Mouse (Mus musculus) liver, postnatal 0 days (tissue): ENCODE measurements around the gene Atg4a. TPM values are rescaled to one million over a fixed set of nuclear protein-coding genes. Genes with fewer than 3 reads are reported as not detected.

Source experiments
- ATAC-seq: fragments of 200-750 bp; cut with Nextera tagmentation; 2 replicates; pipeline ENCODE4 v1.8.0; 2017; ENCODE audit warnings: mild to moderate bottlenecking, moderate library complexity
- DNase-seq: peaks from one replicate; pipeline ENCODE4 v3.0.0-alpha.2; 2016
- H3K27ac ChIP-seq: fragments of 300-500 bp; sonication (generic); 2 replicates; pipeline ENCODE4 v1.5.1; 2014; ENCODE audit warnings: antibody characterized with exemption, moderate library complexity, mild to moderate bottlenecking, low read depth
- H3K27me3 ChIP-seq: fragments of 300-500 bp; sonication (generic); 2 replicates; pipeline ENCODE4 v1.6.1; 2014; ENCODE audit warnings: low read length, control low read depth, mixed read lengths; ENCODE audit not compliant: insufficient read depth
- H3K36me3 ChIP-seq: fragments of 300-500 bp; sonication (generic); replicated peaks from 2 replicates; pipeline ENCODE4 v1.6.1; 2014; ENCODE audit warnings: mild to moderate bottlenecking, control low read depth, low read length, moderate library complexity, mixed read lengths; ENCODE audit not compliant: insufficient read depth
- H3K4me1 ChIP-seq: fragments of 300-500 bp; sonication (generic); 2 replicates; pipeline ENCODE4 v1.6.1; 2014; ENCODE audit warnings: antibody characterized with exemption, mild to moderate bottlenecking, control low read depth; ENCODE audit not compliant: insufficient read depth
- H3K4me2 ChIP-seq: fragments of 300-500 bp; sonication (generic); 2 replicates; pipeline ENCODE4 v1.6.1; 2014; ENCODE audit warnings: low read depth, mild to moderate bottlenecking, low read length, moderate library complexity, mixed read lengths
- H3K4me3 ChIP-seq: fragments of 300-500 bp; sonication (generic); 2 replicates; pipeline ENCODE4 v1.5.1; 2014; ENCODE audit warnings: low read depth, low read length
- H3K9ac ChIP-seq: fragments of 300-500 bp; sonication (generic); replicated peaks from 2 replicates; pipeline ENCODE4 v1.6.1; 2014; ENCODE audit warnings: mild to moderate bottlenecking, moderate library complexity
- H3K9me3 ChIP-seq: fragments of 300-500 bp; sonication (generic); 2 replicates; pipeline ENCODE4 v1.6.1; 2016; ENCODE audit warnings: mild to moderate bottlenecking, control low read depth, low read length, mixed read lengths
- CTCF ChIP-seq: sonication (generic); IDR thresholded peaks from 2 replicates; pipeline ENCODE4 v1.5.1; 2016; ENCODE audit warnings: antibody characterized with exemption, low read depth
- EP300 ChIP-seq: IDR thresholded peaks from 2 replicates; pipeline ENCODE4 v1.6.1; 2016; ENCODE audit warnings: antibody characterized with exemption, low read depth, mild to moderate bottlenecking
- WGBS: fragments of 180-500 bp; shearing (Covaris S2); extraction: QIAGEN DNeasy Blood & Tissue Kit; methylation state at CpG from one replicate; pipeline ENCODE4 v1.1.7; 2014; ENCODE audit not compliant: insufficient replicate concordance; 5-methylcytosine and 5-hydroxymethylcytosine counted together
- polyA plus RNA-seq: library from polyadenylated mRNA; unstranded; fragments of >200 nt; fragmentation: Nextera tagmentation; extraction: Ambion mirVana; gene quantifications from 2 replicates; pipeline ENCODE4 v1.2.1, GENCODE M21; 2015

The Atg4a gene
- polyA plus RNA-seq, 1 experiment from 2014 or later = 16.7 TPM

DNA sequence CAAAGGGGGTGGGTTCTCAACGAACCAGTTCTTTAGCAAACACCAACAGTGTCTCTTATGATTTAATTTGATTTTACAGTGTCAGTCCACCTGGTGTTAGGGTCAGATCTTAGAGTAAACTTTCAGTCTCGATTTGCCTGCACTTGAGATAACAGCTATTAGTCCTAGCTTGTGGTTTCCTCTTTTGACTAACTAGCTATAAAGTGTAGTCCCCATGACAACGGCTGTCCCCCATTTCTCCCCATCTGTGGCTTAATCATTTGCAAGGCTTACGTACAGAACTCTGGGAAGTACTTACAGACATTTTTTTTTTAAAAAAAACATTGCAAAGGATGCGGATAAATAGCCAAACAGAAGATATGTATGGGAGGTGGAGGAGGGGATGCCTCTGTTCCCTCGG, 28.1 kb downstream of the Atg4a start:
- H3K27ac ChIP-seq = no peak overlapping the region
- no peaks in the 10 kb centered on the region for H3K9me3 ChIP-seq
- H3K4me1 ChIP-seq = peaks cover 2% of the 10 kb centered on the region; the same call in 1 of the 2 replicates
- 0 out of 2 replicates have a peak, but pooled peaks cover 2% of the 10 kb centered on the region for H3K36me3 ChIP-seq
- H3K27me3 ChIP-seq = no peaks in the 10 kb centered on the region
- H3K4me2 ChIP-seq = no peak overlapping the region
- no peak for DNase-seq
- TF ChIP-seq CTCF = no peak
- TF ChIP-seq EP300 = no peak
- WGBS = 37% methylated on average over 6 of the region's 6 CpGs
- ATAC-seq = no peak
- no peak overlapping the region for H3K4me3 ChIP-seq
- no peak overlapping the region for H3K9ac ChIP-seq

DNA sequence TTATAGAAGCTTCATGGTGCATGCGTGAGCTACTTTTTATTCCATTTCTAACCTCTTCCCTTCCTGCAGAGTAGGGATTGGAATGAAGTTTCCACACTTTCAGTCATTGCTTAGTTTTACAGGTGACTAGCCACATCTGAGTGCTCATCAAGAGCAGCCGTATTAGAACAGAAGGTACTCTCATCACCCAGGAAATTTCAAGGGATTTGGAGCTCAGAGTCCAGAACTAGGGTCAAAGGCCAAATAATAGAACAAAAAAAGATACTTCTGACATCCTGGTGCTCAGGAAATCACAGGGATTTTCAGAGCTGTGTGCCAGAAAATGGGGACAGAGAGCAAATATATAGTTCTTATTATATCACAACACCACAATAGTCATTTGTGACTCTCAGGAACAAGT, 28.5 kb downstream of the Atg4a start:
- 89% methylated on average over 2 of the region's 2 CpGs for WGBS
- Histone ChIP-seq H3K4me3 (no peak overlapping the region), H3K27ac (no peak overlapping the region), H3K4me2 (no peak overlapping the region), H3K4me1 (peaks cover 2% of the 10 kb centered on the region; the same call in 1 of the 2 replicates), H3K36me3 (0 out of 2 replicates have a peak, but pooled peaks cover 2% of the 10 kb centered on the region), H3K9ac (no peak overlapping the region), H3K9me3 (no peaks in the 10 kb centered on the region), H3K27me3 (no peaks in the 10 kb centered on the region)
- ATAC-seq (no peak), DNase-seq (no peak)
- no peak for TF ChIP-seq CTCF
- TF ChIP-seq EP300 = no peak

DNA sequence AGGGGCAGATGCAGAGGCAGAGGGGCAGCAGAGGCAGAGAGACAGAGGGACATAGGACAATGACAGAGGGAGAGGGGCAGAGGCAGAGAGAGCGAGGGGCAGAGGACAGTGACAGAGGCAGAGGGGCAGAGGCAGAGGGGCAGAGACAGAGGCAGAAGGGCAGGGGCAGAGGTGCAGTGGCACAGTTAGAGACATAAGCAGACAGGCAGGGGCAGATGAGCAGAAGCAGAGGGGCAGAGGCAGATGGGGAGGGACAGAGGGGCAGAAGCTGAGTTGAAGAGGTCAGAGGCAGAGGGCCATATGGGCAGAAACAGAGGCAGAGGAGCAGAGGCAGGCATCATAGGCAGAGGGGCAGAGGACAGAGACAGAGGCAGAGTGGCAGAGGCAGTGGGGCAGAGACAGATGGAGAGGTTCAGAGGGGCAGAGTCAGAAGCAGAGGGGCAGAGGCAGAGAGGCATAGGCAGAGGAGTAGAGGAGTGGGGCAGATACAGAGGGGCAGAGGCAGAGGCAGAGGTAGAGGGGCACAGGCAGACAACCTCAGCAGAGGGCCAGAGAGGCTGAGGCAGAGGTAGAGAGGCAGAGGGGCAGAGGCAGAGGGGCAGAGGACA, 40.3 kb downstream of the Atg4a start:
- no peak for ATAC-seq
- Histone ChIP-seq H3K4me3 (no peak overlapping the region), H3K36me3 (no peaks in the 10 kb centered on the region), H3K27me3 (peaks cover 4% of the 10 kb centered on the region; the same call in 1 of the 2 replicates), H3K27ac (no peak overlapping the region), H3K4me1 (no peaks in the 10 kb centered on the region), H3K9me3 (no peaks in the 10 kb centered on the region), H3K9ac (no peak overlapping the region), H3K4me2 (no peak overlapping the region)
- 89% methylated on average over 1 of the region's 1 CpGs for WGBS
- TF ChIP-seq CTCF = no peak
- no peak for TF ChIP-seq EP300
- peak; percentile 17 for DNase-seq

DNA sequence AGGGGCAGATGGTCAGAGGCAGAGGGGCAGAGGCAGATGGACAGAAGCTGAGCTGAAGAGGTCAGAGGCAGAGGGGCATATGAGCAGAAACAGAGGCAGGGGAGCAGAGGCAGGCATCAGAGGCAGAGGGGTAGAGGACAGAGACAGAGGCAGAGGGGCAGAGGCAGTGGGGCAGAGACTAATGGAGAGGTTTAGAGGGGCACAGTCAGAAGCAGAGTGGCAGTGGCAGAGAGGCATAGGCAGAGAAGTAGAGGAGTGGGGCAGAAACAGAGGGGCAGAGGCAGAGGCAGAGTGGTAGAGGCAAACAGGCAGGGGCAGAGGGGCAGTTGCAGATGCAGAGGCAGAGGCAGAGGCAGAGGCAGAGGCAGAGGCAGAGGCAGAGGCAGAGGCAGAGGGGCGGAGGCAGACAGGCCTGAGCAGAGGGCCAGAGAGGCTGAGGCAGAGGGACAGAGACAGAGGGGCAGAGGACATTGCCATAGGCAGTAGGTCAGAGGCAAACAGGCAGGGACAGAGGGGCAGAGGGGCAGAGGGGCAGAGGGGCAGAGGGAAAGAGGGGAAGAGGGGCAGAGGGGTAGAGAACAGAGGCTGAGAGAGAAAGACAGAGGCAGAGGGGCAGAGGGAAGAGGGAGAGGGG, 41.3 kb downstream of the Atg4a start:
- no peak for ATAC-seq

DNA sequence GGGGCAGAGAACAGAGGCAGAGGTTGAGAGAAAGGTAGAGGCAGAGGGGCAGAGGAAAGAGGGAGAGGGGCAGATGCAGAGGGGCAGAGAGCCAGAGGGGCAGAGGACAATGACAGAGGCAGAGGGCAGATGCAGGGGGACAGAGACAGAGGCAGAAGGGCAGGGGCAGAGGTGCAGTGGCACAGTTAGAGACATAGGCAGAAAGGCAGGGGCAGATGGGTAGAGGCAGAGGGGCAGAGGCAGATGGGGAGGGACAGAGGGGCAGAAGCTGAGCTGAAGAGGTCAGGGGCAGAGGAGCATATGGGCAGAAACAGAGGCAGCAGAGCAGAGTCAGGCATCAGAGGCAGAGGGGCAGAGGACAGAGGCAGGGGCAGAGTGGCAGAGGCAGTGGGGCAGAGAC, 42.2 kb downstream of the Atg4a start:
- Histone ChIP-seq H3K4me1 (no peaks in the 10 kb centered on the region), H3K27me3 (peaks cover 4% of the 10 kb centered on the region; the same call in 1 of the 2 replicates), H3K9ac (no peak overlapping the region), H3K4me3 (no peak overlapping the region), H3K4me2 (no peak overlapping the region), H3K9me3 (no peaks in the 10 kb centered on the region), H3K27ac (no peak overlapping the region), H3K36me3 (no peaks in the 10 kb centered on the region)
- TF ChIP-seq EP300 (no peak), CTCF (no peak)
- DNase-seq (no peak), ATAC-seq (no peak)

More for the DNA sequence above, 41.3 kb downstream of the Atg4a start:
- TF ChIP-seq CTCF (no peak), EP300 (no peak)
- 100% methylated on average over 1 of the region's 1 CpGs for WGBS
- Histone ChIP-seq H3K27ac (no peak overlapping the region), H3K4me2 (no peak overlapping the region), H3K36me3 (no peaks in the 10 kb centered on the region), H3K9ac (no peak overlapping the region), H3K27me3 (peaks cover 4% of the 10 kb centered on the region; the same call in 1 of the 2 replicates), H3K4me3 (no peak overlapping the region), H3K4me1 (no peaks in the 10 kb centered on the region), H3K9me3 (no peaks in the 10 kb centered on the region)
- no peak for DNase-seq

DNA sequence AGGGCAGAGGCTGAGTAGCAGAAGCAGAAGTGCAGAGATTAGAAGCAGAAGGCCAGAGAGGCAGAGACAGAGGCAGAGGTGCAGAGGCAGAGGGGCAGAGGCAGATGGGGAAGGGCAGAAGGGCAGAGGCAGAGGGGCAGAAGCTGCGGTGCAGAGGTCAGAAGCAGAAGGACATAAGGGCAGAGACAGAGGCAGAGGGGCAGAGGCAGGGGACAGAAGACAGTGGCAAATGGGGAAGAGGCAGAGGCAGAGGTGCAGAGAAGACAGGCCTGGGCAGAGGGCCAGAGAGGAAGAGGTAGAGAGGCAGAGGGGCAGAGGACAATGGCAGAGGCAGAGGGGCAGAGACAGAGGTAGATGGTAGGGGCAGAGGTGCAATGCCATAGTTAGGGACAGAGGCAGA, 193.0 kb downstream of the Atg4a start:
- Histone ChIP-seq H3K4me3 (no peak overlapping the region), H3K4me1 (no peaks in the 10 kb centered on the region), H3K9me3 (no peaks in the 10 kb centered on the region), H3K27ac (no peak overlapping the region), H3K4me2 (no peak overlapping the region), H3K9ac (no peak overlapping the region), H3K27me3 (no peaks in the 10 kb centered on the region), H3K36me3 (no peaks in the 10 kb centered on the region)
- 71% methylated on average over 1 of the region's 1 CpGs for WGBS
- no peak for TF ChIP-seq CTCF
- TF ChIP-seq EP300 = no peak
- DNase-seq (no peak), ATAC-seq (no peak)
